Mouse (Mus musculus) yolk sac, embryonic 10.5 days (tissue): Measurements from ENCODE around the gene Dlgap1.

Source experiments
- DNase-seq: peaks from one replicate; pipeline ENCODE4 v3.0.0-alpha.2; 2017; ENCODE audit warnings: low spot score

Dlgap1 gene

GRCm38 (mm10) chr17:70846111-70846644 is 877.3 kb downstream of the Dlgap1 start:
- no peak for DNase-seq

- peak; percentile 51 for DNase-seq
These were observed 878.2 kb downstream of the Dlgap1 start for GRCm38 (mm10) chr17:70847086-70847485.

DNA sequence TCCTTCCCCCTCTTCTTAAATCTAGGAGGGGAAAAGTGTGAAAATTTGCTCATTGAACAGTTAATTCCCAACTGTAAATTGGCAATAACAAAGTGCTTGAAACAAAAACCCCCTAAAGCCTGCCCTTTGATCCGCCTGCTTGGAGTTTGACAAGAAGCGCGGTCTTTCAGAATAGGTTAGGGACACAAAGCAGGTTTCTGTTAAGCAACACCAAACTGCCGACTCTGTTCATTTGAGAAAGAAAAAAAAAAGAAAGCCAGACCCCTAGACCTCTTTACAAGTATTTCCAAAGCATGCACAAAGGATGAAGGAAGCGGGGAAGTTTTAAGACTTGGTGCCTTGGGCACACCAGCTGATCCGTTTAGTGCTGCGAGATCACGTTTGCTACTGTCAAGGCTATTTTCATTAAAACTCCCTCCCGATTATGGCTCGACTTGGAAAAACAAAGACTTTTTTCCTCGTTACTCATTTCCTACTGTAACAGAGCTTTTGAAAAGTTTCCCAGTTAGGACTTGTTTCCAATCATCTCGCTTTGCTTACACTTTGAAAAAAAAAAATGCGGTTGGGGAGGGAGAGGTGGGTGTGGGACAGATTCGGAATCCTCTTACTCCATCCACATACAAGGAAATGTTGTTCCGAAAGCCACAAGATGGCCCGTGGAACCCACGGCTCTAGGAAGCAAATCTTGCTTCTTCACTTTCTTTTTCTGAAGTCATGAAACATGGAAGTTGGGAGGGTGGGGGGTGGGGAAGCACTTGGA is 879.1 kb downstream of the Dlgap1 start:
- DNase-seq, result no peak

GRCm38 (mm10) chr17:70848511-70849398 is 879.9 kb downstream of the Dlgap1 start:
- DNase-seq, result peak; percentile 63

GRCm38 (mm10) chr17:70849399-70850232 is 880.7 kb downstream of the Dlgap1 start:
- peak; percentile 86 for DNase-seq

- DNase-seq, result no peak
These were observed 881.5 kb downstream of the Dlgap1 start for GRCm38 (mm10) chr17:70850233-70850995.

DNA sequence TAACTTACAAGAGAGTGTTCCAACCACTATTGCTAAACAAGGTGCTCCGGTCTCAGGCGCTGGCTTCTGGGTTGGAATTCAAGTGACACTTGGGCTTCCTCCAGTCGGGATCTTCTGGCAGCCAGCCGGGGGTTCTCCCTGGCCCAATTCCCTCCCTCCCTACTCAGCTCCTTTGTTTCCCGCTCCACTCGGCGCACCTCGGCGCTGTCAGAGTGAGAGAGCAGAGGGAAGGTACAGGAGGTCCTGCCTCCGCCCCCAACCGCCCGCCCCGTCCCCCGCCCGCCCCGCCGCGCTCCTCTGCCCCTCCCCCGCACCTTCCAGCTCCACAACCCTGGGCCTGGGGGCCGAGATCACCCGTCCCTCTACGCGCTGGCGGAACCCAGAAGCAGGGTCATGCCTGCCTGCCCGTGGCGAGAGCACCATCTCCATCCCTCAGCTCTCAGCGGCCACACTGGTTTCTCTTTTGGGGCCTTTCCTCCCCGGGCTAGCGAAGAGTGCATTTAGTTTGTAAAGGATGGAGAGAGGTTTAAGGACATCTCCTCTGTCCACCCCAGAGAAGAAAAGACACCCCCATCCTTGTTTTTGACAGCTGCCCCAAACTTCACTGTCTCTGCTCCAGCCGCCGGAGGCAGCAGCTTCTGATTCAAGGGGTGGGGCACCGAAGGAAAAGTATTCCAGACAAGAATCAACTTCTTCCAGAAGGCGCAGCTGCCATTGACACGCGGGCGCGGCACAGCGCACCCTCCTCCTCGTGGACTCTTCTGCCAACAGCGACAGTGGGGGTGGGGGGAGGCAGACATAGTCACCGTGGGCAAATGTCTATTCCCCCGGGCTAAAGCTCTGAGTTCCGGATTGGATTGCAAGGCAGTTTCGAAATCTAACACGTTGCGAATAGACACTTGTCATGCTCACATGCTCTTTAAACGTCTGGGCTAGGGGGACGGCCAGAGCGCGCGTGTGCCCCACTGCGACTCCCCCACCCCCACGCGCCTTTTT is 882.4 kb downstream of the Dlgap1 start:
- DNase-seq, result peak; percentile 85

GRCm38 (mm10) chr17:70852011-70852685 is 883.3 kb downstream of the Dlgap1 start:
- peak; percentile 61 for DNase-seq

DNA sequence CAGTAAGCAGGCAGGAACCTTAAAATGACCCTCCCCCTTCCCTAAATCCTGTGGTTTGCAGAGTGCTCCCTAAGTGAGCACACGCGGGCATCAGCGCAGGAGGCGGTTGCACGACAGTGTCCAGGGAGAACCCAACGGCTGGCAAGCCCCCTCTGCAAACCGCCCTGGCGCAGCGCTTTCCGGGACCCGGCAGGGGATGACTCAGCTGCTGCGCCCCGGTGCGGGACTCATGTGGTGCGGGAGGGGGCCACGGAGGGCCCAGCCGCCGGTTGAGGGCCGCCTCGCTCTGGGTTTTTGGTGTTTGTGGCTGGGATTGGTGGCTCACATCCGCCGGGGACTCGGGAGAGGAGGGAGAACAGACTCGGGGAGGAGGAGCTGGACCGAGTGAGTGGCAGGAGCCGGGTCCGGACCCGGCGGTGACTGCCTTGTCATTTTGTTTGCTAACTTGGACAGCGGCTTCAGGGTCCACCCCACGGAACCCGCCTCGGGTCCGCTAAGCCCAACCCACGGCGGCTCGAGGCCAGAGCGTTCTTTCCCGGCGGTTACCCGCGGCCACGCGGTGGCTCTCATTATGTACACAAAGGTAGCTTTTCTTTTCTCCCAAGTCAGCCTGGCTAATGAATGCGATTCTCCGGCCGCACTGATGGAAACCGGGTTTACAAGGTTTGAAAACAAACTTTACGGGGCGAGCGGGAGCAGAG is 884.0 kb downstream of the Dlgap1 start:
- peak; percentile 86 for DNase-seq

- peak; percentile 84 for DNase-seq
These were observed 884.6 kb downstream of the Dlgap1 start, which contains the start of gene Tgif1 for GRCm38 (mm10) chr17:70853436-70853905. Gene Tgif1, minus strand, starts transcription at chr17:70853546.

GRCm38 (mm10) chr17:70854021-70854420 is 885.1 kb downstream of the Dlgap1 start:
- DNase-seq, result no peak

DNA sequence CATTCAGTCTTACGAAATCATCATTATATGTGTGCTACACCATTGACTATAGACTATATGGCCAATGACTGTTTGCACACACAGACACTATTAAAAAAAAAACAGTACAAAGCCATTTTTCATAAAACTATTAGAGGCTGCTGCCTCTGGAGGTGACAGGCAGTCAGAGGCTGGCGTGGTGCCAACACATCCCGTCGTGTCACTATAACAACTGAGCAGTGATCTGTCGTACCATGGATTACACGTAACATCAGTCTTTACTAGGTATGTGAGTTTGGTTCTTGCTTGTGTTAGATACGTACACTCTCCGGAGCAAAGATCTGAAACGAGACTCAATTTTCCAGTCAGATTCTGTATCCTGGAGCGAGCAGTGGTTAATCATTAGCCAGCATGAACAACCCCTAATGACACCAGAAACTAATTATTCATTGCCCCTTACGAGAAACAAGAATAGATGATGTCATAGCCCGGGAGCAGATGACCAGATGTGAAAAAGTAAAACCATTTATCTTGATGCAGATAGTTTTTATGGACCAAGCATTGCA is 888.1 kb downstream of the Dlgap1 start:
- DNase-seq, result peak; percentile 22

- DNase-seq, result no peak
These were observed 889.9 kb downstream of the Dlgap1 start for GRCm38 (mm10) chr17:70858814-70859213.

DNA sequence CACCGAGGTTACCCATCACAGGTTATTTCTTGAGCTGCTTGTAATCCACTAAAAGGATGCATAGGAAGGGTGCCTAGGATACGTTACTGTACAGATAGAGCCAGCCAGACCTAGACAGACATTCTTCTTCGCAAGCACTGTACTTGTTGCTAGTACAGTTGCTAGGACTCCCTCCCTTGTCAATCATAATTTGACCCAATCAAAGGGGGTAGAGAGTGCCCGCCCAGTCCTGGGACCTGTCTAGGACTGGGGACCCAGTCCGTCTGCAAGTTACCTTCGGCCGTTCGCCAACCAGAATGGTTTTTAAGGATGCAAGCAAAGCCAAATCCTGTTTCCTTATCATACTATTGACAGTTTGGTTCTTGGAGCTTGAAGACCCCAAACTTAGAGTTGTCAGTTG is 895.2 kb downstream of the Dlgap1 start:
- DNase-seq, result no peak

GRCm38 (mm10) chr17:70864645-70865044 is 895.8 kb downstream of the Dlgap1 start:
- DNase-seq, result no peak

GRCm38 (mm10) chr17:70865060-70865604 is 896.3 kb downstream of the Dlgap1 start:
- peak; percentile 26 for DNase-seq

- no peak for DNase-seq
These were observed 897.2 kb downstream of the Dlgap1 start for GRCm38 (mm10) chr17:70866029-70866428.
